Mouse (Mus musculus) layer of hippocampus, postnatal 14 days (tissue): ENCODE results near the gene Rnf135. TPM values are rescaled to one million over a fixed set of nuclear protein-coding genes. Genes with fewer than 3 reads are reported as not detected.
"Not testable (repeated sequence)": the region's sequence is repeated elsewhere in the genome, so short reads cannot be mapped to it uniquely, and the experiment has no call there.

Experiments
- DNase-seq, 2 experiments: peaks; one replicate each; pipeline ENCODE4 v3.0.0; 2021 to 2022; ENCODE audit warnings: low spot score in 2 of 2, mixed read lengths in 1 of 2
- total RNA-seq, 2 experiments: library from RNA; stranded (reverse); gene quantifications; 2 replicates each; pipeline ENCODE4 v1.2.3; 2021

Rnf135 gene
- total RNA-seq, 2 experiments from 2014 or later, result 3.5 to 4.6 TPM

GRCm38 (mm10) chr11:80199773-80200172 lies 16.1 kb downstream of the Rnf135 start:
- DNase-seq, result no peak

- no peak for DNase-seq
These were observed 16.7 kb downstream of the Rnf135 start for GRCm38 (mm10) chr11:80200326-80200725.

- no peak for DNase-seq
These were observed 18.6 kb downstream of the Rnf135 start for GRCm38 (mm10) chr11:80202296-80202695.

GRCm38 (mm10) chr11:80204037-80204436 lies 20.4 kb downstream of the Rnf135 start:
- DNase-seq, result peak in 1 of 2 experiments; percentile 64

DNA sequence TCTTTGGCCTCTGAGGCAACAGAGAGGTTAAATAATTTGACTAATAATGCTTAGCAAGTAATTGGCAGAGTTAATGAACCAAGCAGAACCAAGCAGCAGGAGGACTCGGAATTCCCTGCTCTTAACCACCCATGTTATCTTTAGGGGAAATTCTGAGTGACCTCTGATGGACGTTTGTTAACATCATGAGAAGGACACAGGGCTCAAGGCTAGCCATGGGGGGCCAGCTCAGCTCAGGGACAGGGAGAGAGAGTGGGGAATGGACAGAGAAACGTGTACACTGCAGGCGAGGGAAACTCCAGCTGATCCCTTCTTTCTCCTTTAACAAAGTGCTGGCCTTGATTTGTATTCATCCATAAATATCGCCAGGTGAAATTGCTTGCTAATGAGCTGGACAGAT lies 21.3 kb downstream of the Rnf135 start:
- DNase-seq, result no peak

- peak in 1 of 2 experiments; percentile 12 for DNase-seq
These were observed 24.8 kb downstream of the Rnf135 start for GRCm38 (mm10) chr11:80208465-80208859.

DNA sequence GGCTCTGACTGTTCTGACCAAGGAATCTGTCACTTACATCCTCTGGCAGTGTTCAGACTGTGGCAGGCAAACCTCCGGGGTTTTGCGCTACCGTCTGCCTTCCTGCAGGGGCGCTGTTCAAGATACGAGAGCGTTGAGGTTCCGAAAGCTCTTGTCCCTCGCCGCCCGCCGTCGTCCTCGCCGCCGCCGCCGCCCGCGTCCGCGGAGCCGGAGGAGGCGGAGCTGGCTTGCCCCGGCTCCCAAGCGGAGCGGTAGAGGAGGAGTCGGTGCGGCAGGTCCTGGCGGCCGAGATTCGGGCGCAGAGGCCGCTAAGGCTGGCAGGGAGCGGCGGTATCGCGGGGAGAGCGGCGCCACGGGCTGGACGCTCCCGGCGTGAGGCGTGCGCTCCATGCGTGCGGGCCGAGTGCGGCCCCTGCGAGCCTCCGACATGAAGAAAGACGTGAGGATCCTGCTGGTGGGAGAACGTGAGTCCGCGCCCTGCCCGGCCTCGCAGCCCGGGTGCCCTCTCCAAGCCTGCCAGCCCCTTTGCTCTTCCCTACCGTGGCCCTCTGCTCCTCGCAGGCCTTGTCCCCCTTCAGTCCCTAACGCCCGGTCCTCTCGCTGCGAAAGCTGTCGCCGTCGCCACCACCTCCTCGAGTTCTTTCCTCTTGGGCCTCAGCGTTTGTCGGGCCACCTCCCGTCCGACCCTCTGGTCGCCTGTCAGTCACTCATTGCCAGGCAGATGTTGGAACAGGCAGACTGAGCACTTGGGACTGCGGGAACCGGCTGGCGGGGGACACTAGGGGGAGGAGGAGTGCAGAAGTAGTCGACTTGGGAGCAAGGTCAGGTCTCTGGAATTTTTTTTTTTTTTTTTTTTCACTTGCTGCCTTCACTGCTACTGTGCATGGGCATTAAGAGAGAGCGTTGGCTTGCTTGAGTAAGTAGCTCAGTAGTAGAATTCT lies 25.5 kb downstream of the Rnf135 start, which contains the start of gene Rhot1:
Gene Rhot1, plus strand, starts transcription at position 160 of the 941 bp plus-strand sequence.
- DNase-seq, result peak; percentile 95 to 97

DNA sequence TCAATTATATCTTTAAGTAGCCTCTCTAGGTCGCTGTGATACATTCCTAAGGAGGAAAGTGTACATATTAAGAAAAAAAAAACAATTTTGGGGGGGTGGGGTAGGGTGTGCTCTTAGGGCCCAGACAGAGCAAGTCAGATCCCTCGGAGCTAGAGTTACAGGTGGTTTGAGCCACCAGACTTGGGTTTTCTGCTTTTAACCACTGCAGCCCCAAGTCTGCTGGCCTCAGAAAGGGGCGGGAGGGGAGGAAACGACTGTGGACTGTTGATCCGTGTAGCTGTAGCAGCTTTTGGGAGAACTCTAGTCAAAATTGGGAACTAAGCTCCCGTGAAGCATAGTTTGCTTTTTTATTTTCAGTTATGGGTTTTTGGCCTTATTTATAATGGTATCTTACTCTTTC lies 26.7 kb downstream of the Rnf135 start:
- no peak for DNase-seq

- no peak for DNase-seq
These were observed 28.6 kb downstream of the Rnf135 start for GRCm38 (mm10) chr11:80212282-80212681.

DNA sequence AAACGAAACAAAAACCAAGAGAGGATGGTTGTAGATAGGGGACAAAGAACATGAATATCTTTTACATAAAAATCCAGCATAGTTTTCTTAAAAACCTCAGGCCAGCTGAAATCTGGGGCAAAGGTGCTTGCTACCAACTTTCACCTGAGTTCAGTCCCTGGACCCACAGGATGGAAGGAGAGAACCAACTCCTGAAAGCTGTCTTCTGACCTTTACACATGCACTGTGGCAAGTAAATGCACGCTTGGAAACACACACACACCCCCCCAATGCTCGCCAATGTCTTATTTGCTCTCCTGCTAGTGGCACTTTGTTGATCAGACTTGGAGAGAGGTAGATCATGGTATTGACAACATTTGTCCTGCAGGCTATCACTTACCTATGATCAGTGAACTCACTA lies 31.6 kb downstream of the Rnf135 start:
- DNase-seq, result no peak

DNA sequence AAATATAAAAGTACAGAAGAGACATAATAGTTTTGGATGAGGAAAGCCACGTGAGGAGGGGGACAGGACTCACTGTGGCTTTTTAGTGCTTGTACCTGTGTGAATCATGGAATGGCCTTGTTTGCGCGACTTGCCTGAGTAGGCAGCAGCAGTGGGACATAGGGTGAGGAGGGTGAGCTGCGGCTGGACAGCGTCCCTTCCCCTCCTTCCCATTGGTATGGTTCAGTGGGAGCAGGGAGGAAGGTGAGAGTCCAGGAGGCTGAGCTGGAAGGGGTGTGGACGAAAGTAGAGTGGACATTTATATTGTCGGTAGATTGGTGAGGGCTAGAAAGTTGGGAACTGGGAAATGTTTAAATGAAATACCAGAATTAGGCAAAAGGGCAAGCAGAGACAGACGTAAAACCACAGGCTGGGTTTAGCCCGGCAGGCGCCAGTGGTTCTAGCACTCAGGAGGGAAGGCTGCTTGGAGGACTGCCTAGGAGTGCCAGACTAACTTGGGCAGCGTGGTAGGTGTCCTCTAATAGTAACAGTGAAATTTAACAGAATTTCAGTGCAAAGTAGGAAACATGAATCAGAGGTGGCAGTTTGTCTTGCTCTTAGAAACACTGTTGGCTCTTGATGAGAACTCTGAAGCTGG lies 35.1 kb downstream of the Rnf135 start:
- DNase-seq, result no peak

DNA sequence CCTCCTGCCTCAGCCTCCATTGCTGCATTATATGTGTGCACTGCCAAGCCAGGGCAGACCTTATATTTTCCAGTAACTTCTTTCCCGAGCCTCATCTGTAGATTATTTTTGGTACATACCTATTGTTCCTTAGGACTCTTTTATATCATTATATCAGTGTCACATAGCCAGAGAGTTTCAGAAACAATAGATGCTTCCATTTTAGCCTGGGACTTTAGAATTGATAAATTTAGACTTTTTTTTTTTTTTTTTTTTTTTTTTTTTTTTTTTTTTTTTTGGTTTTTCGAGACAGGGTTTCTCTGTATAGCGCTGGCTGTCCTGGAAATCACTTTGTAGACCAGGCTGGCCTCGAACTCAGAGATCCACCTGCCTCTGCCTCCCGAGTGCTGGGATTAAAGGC lies 46.4 kb downstream of the Rnf135 start:
- not testable (repeated sequence) for DNase-seq

DNA sequence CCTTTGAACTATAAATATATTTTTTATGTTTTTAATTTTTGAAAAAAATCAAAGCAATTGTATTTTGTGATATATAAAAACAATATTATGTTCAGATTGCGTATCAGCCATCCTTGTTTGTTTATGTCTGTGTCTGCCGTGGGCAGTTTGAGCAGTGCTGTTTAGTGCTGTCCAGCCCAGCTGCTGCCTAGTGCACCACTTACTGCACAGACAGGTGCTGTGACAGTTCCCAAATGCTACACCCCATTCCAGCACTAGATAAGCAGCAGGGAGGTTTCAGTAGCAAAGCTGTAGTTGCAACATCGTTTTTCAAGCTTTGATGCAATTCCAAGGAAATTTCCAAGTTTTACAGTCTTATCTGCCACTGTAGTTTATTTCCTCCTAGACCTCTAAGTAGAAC lies 53.6 kb downstream of the Rnf135 start:
- DNase-seq, result no peak

GRCm38 (mm10) chr11:80238306-80238705 lies 54.7 kb downstream of the Rnf135 start:
- DNase-seq, result no peak

DNA sequence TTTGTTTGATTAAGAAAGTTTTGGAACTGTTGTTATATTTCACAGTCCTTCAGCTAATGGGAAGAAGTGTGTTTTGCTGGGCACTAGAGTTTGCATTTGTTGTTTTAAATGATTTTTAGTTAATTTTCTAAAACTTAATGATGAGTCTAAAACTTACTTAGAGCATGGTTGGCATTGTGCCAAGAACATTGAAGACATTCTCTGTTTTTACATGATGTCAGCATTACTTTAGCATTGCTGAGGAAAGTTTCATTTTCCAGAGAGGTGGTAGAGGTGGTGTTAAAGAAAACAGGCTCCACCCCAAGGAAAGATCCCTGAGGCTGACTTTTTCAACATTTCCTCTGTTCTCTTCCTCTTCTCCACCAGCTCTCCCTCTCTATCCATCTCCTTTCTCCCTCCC lies 63.4 kb downstream of the Rnf135 start:
- no peak for DNase-seq

GRCm38 (mm10) chr11:80248531-80248930 lies 64.9 kb downstream of the Rnf135 start:
- no peak for DNase-seq

Other genes starting within 250 kb of the Rnf135 start
- gene Utp6, start 221.5 kb upstream of the Rnf135 start, total RNA-seq, result 10 to 100 TPM; 35.9 to 36.3 TPM
- 10 to 100 TPM; 31.4 to 34.5 TPM for gene Suz12, start 190.7 kb upstream of the Rnf135 start, total RNA-seq
- 10 to 100 TPM; 18.3 to 22.1 TPM for gene Crlf3, start 102.9 kb upstream of the Rnf135 start, total RNA-seq
- 1 to 10 TPM; 3.8 to 4.7 TPM for gene Atad5, start 94.5 kb upstream of the Rnf135 start, total RNA-seq
- 10 to 100 TPM; 11.3 to 12.7 TPM for gene Tefm, start 41.7 kb upstream of the Rnf135 start, total RNA-seq
- 10 to 100 TPM; 10.3 to 11.0 TPM for gene Adap2, start 29.7 kb upstream of the Rnf135 start, total RNA-seq
- 10 to 100 TPM; 61.6 to 64.6 TPM for gene Rhot1, start 25.2 kb downstream of the Rnf135 start, total RNA-seq
- 10 to 100 TPM; 28.0 to 28.9 TPM for gene Rhbdl3, start 117.1 kb downstream of the Rnf135 start, total RNA-seq
- gene 5730455P16Rik, start 194.2 kb downstream of the Rnf135 start, total RNA-seq, result 10 to 100 TPM; 44.4 to 49.1 TPM
- 100 to 1,000 TPM; 162 to 167 TPM for gene Zfp207, start 199.4 kb downstream of the Rnf135 start, total RNA-seq
- 100 to 1,000 TPM; 102 to 109 TPM for gene Psmd11, start 244.8 kb downstream of the Rnf135 start, total RNA-seq